Mouse (Mus musculus) cerebellum, adult 8-10 months (tissue): Measurements from ENCODE around the gene Tmem245.

Experiments
- DNase-seq: peaks from one replicate; pipeline ENCODE4 v3.0.0; 2022

The Tmem245 gene

DNA sequence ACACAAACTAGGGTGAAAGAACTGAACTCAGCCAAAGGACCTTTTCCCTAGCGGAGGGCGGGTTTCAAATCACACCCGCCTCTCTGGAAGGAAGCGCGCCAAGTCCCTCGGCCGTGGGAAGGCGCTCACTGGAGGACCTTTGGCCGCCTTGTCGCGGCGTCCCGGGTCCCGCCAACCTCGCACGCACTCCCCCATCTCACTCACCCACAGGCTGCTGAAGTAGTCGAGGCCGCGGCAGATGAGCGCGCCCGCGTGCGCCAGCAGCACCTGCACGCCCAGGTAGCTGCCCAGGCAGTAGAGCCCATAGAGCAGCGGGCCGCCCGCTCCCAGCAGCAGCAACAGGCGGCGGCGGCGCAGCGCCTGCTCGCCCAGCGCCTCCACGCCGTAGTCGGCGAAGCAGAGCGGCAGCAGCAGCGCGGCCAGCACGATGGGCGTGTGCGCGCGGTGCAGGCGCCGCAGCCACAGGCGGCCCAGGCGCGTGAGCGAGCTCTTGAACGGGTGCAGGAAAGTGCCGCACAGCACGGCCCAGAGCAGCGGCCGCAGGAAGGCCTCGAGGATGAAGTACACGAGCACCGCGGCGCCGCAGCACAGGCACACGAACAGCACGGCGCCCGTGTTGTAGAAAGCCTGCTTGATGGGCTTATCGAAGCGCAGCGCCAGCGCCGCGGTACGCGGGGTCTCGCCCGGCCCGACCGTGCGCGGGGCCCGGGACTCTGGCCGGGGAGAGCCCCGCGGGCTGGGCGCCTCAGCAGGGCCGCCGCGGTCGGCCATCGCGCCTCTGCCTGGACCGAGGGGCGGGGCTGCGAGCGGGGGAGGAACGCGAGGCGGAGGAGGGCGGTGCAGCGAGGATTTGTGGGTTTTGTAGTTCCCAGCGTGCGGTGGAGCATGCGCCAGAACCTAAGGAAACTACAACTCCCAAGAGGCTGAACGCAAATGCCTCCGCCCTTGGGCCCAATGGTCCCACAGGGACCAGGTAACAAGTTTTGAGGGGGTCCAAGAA is at the start of gene Tmem245:
TSS of gene Tmem245 (minus strand) at position 797 of the 1,000 bp plus-strand sequence.
- peak; percentile 91 for DNase-seq

DNA sequence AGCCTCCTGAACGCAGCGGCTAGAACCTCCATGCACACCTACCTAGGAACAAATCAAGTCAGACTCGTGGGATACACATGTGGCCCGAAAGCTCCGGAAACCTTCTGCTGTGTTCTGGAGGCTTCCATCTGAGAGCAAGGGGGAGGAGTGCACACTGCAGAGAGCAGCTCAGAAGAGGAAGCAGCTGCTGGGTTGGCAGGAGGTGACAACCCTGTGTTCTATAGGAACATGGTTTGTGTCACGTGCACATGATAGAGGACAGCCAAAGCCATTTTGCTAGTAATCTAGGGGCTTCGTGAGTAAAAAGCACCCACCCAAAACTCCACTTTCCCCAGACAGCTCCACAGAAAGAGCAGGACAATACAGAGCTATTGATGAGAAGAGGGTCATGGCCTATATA is 46.1 kb upstream of the Tmem245 start:
- DNase-seq, result no peak

DNA sequence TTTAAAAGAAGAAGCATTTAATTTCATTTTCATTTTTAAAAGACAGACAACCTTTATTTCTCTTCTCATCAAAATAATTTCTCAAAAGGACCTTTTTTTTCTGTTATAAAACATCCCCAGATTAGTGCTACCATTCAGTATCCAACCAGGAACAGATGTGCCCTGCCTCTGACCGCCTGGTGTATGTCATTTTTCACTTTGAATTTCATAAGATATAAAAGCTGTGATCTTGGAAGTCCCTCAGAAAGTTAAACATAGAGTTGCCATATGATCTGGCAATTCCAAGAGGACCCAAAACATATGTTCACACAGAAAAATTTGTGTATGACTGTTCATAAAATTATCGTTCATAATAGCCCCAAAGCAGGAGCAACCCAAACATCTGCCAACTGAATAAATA is 44.7 kb upstream of the Tmem245 start:
- no peak for DNase-seq

DNA sequence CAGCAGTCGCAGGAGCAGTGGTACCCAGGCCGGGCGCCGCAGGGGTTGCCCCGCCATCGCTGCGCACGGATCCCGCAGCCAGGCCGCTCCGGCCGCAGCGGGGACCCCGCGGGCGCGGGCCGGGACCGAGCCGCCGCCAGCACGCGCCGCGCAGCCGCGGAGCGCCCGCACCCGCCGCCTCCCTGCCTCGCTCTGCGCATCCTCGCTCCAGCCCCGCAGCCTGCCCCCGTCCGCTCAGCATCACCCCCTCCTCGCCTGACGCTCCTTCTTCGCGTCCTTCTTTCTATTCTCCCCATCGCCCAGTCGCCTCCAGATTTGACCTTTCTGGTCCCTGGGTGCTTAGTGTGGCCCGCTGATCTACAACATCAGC is 43.0 kb upstream of the Tmem245 start, which contains the start of gene Frrs1l:
TSS of gene Frrs1l (minus strand) at position 177 of the 370 bp plus-strand sequence.
- no peak for DNase-seq

DNA sequence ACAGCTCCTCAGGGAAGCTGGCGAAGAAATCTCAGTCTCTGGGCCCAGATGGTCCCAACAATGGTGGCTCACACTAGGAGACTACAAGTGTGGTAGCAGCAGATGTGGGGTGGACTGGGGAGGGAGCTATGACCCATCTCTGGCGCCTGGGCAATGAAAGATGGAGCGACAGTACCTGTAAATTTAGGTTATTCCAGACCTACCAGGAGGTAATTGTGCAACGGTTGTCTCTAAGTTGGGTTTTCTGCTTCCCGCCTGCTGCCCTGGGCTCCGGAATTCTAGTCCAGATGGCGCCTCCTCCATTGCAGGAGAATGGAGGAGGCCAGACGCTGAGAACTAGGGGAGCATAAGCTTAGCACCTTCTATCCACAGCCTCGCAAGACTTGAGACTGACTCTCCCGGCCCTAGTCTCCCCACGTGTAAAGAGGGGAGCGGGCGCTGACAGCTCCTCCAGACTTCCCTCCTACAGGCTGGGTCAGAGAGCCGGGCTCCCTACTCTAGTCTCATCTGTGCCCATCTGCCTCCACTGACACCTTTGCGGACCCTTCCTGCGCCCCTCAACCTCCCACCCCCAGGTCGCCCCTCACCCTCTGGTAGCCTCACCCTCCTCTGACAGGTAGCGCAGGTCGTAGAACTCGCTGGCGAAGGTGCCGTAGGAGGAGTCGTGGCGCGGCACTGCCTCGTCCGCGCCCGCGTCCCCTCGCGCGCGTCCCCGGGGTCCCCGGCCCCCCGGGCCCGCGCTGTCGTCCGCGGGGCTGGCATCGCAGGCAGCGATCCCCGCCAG is 42.4 kb upstream of the Tmem245 start:
- peak; percentile 68 for DNase-seq

DNA sequence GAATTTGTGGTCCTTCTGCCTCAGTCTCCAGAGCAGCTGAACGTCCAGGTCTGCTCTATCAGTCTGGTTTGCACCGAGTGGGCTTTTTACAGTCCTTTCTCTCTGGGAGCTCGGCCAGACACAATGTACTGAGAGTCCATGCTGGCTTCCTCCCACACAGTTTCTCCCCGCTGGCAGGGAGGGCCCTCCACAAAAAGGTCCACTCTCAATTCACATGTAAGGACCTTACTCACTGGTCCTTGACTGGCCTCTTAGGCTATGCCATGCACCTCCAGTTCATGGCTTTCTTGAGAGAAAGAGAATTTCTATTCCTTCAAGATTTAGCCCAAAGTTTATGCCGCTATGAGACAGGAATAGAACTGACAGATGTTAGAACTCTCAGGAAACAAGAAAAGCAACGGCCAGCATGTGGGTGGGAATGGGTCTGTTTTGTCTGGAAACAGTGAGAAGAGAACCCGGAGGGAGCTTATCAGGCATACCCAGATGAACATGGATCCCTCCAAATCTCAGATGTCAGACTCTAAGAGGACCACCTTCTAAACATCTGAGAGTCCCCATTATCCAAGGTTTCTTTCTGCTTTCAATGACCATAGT is 18.4 kb upstream of the Tmem245 start:
- no peak for DNase-seq

DNA sequence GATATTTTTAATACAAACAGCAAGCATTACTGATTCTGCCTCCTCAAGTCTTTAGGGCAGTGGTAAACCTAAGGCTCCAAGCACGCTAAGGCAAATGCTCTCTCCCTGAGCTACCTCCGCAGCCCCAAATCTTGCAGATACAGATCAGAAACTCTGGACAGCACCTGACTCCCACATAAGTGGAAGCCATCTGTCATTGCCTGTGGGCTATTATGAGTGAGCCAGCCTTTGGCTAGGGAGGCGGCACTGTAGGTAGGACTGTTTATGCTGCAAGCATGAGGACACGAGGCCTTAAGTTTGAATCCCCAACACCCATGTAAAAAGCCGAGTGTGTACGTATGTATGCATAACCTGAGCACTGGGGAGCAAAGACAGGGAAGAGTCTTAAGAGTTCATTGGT is 16.4 kb upstream of the Tmem245 start:
- peak; percentile 46 for DNase-seq

DNA sequence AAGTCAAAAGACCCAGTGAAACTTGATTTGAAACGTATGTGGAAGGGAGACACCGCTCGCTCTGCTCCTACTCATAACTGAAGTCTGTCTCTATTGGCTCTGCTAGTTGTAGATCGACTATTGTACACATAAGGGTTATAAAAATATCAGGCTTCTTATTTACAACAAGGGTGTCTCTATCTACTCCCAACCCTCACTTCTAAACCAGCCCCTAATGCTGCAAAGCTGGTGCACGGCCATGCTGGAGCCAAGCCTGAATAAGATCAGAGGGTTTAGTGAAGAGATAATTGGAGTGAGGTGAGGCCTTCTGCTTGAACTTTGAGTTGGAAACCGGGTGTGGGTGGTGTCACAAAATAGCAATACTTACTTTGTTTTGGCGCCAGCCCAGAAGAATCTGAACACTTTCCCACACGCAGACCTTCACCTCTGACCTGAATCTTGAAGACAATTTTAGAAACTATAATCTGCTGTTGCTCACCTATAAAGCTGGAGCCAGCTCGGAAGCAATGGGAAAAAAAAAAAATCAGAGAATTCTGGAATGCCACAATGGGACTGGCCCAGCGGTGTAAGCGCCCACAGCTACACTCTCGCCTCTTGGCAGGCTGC is 14.2 kb upstream of the Tmem245 start:
- no peak for DNase-seq

DNA sequence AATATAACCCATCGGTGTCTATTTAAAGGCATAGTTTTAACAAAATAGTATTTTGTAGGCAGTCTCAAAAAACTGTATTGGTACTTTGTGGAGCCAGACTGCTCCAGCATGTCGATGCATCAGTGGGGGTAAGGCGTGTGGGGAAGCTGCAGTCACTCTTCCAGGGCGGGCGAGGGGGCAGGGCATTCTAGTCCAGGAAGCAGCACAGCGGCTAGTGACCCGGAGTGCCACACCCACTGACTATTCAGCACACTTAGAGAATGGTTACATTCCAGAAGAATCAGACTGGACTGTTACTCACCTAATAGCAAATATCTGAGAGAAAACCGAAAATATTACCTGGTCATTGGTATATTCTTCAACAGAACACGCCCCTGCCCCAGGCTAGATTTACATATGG is 10.3 kb upstream of the Tmem245 start:
- DNase-seq, result no peak

DNA sequence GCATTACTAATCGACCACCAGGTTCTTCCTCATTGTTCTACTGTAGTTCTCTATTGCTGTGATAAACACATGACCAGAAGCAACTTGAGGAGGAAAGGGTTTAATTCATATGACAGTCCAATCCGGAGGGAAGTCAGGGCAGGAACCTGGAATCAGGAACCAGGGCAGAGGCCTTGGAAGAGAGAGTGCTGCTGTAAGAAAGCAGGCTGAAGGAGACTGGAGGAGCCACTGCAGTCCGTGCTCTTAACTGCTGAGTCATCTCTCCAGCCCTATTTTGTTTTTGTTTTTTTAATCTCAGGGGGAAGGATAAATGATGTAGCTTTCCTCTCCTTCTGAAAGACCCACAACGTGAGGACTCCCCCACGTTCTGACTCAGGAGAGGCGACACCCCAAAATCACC is 6.0 kb upstream of the Tmem245 start:
- DNase-seq, result no peak

DNA sequence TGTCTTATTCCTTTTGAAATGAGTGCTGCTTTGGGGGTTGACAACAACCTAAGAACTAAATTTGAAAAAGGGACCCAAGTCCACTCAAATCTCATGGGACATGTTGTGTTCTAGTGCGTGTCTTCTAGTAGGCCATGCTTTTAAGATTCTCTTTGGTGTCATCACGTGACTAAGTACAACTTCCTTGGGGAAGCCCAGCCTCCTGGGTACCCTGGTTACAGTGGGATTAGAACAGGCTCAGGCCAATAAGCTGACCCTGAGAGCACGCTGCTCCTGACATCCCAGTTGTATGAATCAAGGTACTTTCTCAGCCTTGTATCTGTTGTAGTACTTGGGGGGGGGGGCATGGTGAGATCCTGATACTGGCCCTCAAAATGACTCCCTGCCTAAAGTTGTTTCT is 4.5 kb upstream of the Tmem245 start:
- no peak for DNase-seq

DNA sequence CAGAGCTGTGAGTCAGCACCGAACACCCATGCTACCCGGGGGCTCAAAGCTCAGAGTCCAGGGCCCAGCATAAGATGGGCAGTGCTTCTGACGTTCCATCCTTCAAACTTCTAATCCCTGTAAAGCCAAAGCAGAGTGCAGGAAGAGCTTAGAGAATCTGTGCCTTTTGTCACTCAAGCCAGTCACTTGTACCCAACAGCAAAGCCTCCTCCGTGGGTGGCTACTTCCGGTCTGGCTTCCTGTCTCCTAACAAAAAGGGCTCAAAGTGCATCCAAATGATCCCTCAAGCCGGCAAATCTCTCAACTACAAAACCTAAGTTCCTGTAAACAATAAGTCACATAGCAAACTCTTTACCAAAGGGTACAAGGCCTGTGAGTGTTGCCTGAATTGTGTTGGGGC is 2.3 kb upstream of the Tmem245 start:
- DNase-seq, result no peak

DNA sequence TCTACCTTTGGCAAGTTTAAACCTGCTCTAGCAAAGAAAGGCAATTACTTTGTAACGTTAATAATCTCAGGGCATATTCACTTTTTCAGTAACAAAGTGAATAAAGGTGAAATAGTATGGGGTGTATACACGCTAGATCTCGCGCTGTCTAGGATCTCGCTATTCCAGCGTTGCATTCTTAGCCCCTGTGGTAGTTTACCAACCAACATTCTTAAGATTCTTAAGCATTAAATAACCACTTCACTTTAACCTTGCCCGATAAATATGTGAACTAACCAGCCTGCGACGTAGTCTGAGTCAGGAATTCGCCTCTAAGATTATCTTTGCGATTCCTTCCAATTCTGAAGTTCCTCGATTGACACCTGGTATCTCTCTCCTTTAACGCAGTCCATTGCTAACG is 1.1 kb downstream of the Tmem245 start:
- no peak for DNase-seq

DNA sequence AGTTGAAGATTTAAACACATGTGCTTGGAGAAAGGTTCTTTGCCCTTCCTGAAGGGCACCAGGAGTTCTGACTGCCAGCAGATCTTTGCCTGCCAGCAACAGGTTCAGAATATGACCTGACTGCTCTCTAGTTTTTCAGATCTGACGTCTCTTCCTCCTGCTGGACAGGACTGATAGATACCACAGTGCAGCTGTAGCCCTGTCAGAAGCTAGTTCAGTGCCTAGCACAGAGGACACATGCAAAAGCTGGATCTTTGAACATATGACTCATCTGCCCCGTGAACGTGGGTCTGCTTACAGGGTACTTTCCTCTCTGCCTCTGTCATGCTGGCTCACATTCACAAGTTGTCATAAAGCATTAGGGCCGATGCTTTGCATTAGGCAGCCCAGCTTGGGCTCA is 3.0 kb downstream of the Tmem245 start:
- DNase-seq, result no peak

DNA sequence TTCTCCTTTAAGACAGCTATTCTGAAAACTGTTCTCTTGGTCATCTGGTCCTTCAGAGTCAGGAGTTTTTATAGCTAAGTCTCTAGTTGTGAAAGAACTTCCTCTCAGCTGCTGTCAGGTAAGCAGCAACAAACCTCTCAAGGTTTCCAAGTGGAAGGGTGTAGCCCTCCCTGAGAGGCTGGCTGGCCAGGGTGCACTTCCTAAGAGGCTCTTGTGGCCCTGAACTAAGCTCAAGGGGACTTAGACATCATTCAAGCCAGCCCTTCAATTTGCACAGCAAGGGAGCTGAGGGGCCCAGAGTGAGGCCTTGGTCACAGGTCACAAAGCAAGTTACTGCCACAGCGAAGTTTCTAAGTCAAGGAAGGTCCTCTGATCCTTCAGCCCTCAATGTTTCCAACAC is 4.0 kb downstream of the Tmem245 start:
- no peak for DNase-seq

DNA sequence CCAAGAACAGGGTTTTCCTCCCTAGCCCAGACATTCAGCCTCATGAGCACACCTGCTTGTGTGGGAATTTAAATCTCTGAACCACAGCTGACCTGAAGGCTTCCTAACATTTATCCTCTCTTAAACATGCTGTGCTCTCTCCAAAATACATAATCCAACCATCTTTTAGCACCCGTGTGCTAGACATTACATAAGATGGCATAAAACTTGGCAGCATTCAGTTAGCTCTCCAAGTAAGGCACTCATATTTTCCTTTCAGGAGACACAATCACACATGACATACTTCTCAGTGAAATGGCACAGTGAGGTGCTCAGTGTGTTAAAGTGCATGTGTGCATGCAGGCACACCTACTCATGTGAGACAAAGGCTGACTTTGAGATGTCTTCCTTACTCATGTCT is 4.7 kb downstream of the Tmem245 start:
- no peak for DNase-seq

DNA sequence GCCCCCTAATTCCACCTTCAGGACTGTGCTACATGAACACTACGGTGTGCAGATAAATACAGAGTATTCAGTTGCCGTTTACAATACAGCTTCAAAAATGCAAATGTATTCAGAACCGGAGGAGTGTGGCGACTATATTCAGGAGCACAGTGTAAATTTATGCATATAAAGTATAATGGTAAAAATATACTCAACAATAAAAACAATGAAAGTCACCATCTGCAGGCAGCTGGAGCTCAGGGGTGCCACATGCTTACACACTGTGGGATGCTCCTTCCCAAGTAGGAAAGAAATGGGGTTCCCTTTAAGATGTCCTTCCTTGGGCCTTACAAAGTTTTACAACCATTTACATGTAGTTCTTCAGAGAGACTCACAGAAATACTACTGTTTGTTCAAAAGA is 5.8 kb downstream of the Tmem245 start:
- DNase-seq, result no peak

DNA sequence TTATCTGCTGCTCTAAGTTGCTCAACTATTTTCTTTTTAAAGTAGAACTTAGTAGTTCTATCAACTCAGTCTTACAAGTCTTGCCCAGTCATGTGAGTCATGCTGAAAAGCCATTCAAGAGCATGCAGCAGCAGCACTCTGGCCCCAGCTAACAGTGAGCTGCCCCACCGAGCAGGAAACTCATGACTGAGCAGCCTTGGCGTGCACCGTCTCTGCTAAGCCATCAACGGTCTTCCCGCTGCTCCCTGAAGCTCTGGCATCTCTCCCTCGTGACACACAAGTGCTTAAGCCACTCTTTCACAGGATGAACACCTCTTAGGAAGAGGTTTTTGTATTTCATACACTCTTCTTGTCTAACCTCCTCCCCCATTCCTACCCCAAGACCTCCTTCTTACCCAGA is 10.1 kb downstream of the Tmem245 start:
- no peak for DNase-seq

DNA sequence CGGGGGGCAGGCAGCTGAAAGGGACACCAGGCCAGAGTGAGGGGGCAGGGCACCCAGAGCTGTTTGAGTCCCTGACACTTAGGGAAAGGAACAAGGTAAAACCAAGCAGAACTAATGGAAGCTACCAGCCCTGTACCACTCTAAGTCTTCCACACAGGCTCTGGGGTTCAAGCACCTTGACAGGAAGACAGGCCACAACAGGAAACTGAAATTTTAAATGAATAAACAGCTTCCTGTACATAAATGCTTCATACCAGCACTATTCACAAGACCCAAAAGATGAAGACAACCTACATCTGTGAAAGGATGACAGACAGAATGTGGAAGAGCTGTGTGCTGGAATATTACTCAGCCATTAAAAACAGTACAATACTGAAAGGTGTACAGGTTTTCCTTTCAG is 11.9 kb downstream of the Tmem245 start:
- no peak for DNase-seq

DNA sequence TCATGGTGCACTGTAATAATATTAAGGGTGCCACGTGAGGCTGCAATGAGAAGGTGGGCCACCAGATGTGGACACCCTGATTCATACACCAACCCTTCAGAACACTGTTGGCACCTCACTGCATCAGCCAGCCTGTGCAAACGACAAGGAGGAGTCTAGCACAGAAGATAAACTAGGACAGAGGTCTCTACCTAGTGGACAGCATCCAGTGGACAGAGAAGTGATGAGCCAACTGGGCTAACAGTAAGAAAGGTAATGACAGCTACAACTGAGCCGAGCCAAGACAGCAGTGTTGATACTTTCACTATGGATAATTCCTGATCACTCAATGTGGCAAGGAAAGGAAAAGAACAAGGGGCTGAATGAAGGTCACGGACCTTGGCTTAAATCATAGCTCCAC is 14.1 kb downstream of the Tmem245 start:
- no peak for DNase-seq

DNA sequence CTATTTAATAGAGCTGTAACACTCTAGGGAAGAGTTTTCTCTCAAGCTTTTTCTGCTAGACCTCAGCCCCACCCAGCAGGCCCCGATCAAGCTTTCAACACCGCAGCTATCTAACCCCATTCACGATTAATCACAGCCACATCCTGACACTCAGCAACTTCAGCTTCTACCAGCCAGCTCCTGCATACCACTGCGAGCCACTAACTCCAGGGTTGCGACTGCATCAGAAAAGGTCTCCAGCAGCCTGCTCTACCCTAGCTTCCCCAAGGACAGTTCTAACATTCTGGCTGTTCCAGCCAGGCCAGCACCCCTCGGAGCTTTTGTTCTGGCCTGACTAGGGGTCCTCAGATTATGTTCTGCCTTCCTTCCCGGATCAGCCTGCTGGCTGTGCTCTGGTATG is 15.1 kb downstream of the Tmem245 start:
- DNase-seq, result no peak

DNA sequence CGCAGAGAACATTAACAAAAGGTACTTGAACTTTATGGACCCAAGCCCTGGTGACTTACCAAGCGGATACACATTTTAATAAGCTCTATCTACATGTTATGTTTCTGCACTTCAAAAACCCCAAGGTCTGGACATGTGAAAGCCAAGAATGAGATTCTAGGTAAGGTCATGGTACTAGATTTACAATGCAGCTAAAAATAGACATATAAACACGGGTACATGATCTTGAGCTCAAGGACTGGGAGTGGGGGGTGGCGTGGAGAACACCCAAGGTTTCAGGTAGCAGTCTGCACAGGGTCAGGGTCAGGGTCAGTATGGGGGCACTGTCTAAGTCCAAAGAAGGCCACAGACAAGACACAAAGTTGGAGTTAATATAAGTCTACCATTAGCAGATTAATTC is 16.9 kb downstream of the Tmem245 start:
- no peak for DNase-seq

DNA sequence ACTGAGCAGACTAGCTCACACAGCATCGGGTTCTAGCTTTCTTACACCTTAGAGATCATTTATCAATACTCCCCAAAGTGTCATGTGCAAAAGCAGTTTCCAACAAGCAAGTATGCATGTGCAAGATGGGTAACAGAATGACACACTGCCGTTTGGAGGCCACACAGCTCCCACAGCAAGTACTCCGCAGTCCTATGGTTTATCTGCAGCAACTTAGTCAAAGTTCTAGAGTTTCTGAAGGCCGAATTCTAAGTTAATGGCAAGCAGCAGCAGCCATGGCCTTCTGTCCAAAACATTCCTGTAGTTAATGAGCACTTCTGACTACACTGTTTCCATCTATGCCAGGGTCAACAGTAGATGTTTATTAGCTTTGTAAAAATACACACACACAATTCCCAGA is 20.3 kb downstream of the Tmem245 start:
- no peak for DNase-seq
